Mouse (Mus musculus) granulocyte monocyte progenitor cell, adult 5-6 weeks (primary cell): Measurements from ENCODE around the gene Lgr4. TPM values are rescaled to one million over a fixed set of nuclear protein-coding genes. Genes with fewer than 3 reads are reported as not detected.

Experiments used
- total RNA-seq, 2 experiments: library from RNA; stranded (forward) in 1 of 2; stranded (reverse) in 1 of 2; fragments of 200-712, 200-1000 nt in 1 of 2; fragments of >200 nt in 1 of 2; fragmentation: Nextera tagmentation in 1 of 2; gene quantifications; 2 replicates each; pipeline ENCODE4 v1.2.3; 2014 to 2017

Gene Lgr4
- total RNA-seq, 2 experiments from 2014 or later, result 0.72 to 0.80 TPM

Other genes with a start within 250 kb of the Lgr4 start
- not detected in 2 replicates for gene Bdnf, start 242.9 kb upstream of the Lgr4 start, total RNA-seq (2014; fragmentation: Nextera tagmentation)
- not detected in 2 replicates for gene Bdnf, start 242.9 kb upstream of the Lgr4 start, total RNA-seq (2017)
- 42.1 and 50.6 TPM in 2 replicates for gene Lin7c, start 26.8 kb upstream of the Lgr4 start, total RNA-seq (2014; fragmentation: Nextera tagmentation)
- gene Lin7c, start 26.8 kb upstream of the Lgr4 start, total RNA-seq (2017), result 85.5 and 114 TPM in 2 replicates
- gene Ccdc34, start 100.2 kb downstream of the Lgr4 start, total RNA-seq (2014; fragmentation: Nextera tagmentation), result 30.9 and 46.7 TPM in 2 replicates
- gene Ccdc34, start 100.2 kb downstream of the Lgr4 start, total RNA-seq (2017), result 41.4 and 53.7 TPM in 2 replicates